Mouse (Mus musculus) gastrocnemius, adult 18-20 months (tissue): Measurements from ENCODE around the gene Fchsd2. TPM values are rescaled to one million over a fixed set of nuclear protein-coding genes. Genes with fewer than 3 reads are reported as not detected.

Experiments
- DNase-seq: peaks from one replicate; pipeline ENCODE4 v3.0.0; 2021; ENCODE audit warnings: low spot score
- long read RNA-seq, 2 experiments: library from polyadenylated mRNA; stranded (forward); transcript quantifications; one replicate each; pipeline ENCODE4 v2.0.0; 2021
- total RNA-seq, 2 experiments: library from RNA; stranded (reverse); gene quantifications; 2 replicates each; pipeline ENCODE4 v1.2.3; 2021

The Fchsd2 gene
- 1 to 10 TPM; 5.2 to 6.3 TPM for total RNA-seq
- long read RNA-seq, experiment 1, full-length matches to known transcripts = 4 of 6 reads
- long read RNA-seq, experiment 1, partial matches to known transcripts = 2 of 6 reads
- long read RNA-seq, experiment 1, other reads (novel, unspliced or antisense) = 0 of 6 reads
- long read RNA-seq, experiment 2, full-length matches to known transcripts = 2 of 2 reads
- long read RNA-seq, experiment 2, partial matches to known transcripts = 0 of 2 reads
- long read RNA-seq, experiment 2, other reads (novel, unspliced or antisense) = 0 of 2 reads

DNA sequence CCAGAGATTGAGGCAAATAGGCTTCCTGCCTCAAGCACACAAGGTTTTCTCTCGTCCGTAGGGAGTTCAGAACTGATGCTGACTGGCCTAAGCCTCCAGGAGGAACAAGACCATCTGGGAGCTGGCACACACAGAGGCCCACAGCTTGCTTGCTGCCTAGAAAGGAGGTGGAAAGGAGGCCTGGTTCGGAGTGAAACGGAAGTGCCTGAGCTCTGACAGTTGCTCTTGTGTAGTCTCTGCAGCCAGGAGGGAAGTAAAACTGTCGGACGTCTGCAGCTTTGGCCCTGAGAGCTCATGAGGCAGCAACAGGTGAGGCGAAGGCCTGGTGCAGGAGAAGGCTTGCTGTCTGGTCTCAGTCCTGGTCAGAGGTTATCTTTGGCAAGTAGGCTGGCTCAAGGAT, at the start of gene Fchsd2:
Fchsd2 (plus strand) TSS at position 246 of the 400 bp plus-strand sequence.
- DNase-seq = no peak

- DNase-seq = no peak
Observed at GRCm38 (mm10) chr7:101043846-101044541, 48.7 kb upstream of the Fchsd2 start.

DNA sequence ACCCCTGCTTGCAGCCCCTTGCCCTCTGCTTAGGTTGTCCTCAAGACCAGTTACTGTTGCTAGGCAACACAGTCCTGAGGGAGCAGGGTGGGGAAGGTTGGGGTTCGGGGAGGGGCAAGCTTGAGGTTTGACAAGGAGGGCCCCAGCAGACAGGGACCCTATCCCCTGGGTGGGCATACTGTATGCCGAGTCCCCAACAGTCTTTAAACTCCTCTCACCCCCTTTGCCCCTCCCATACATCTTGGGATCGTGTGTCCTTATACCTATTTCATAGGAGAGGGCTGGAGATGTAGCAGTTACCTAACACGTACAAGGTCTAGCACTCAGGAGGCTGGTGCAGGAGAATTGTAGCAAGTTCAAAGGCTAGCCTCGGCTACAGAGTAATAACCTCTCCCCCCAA, 44.4 kb upstream of the Fchsd2 start:
- DNase-seq = no peak

- peak; percentile 90 for DNase-seq
Observed at GRCm38 (mm10) chr7:101049326-101050087, 43.2 kb upstream of the Fchsd2 start.

DNA sequence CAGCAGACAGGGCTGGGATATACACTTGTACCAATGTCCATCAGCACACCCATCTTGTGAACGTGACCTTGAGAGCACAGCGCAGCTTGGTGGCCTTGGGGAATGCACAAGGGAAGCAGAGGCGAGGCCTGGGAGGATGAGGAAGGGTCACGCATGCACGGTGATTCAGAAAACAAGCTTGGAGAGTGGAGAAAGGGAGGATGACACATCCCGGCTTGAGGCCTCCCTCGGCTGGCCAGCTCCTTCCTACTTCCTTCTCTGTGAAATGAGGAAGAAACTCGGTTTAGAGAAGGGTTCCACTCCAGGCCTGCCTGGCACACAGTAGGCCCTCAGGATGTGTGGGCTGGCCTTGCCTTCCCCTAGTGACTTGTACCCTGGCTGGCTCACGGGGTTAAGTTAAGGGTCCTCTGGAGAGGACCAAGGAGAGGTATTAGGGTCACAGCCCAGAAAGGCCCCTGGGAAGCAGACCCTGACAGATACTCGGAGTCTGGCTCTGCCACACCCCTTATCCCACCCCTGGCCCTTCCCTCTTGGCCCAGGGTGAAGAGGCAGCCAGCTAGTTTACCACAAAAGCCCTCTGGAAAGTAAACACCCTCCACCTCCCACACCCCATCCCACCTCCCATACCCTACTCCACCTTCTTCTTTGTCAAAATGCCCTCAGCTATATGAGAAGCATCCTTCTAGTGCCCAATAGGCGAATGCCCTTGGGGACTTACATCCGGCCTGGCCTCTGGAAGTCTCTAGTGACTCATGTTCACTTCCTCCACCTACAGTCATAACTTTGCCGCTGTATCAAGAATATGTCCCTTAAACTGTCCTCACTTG, 41.7 kb upstream of the Fchsd2 start:
- no peak for DNase-seq

DNA sequence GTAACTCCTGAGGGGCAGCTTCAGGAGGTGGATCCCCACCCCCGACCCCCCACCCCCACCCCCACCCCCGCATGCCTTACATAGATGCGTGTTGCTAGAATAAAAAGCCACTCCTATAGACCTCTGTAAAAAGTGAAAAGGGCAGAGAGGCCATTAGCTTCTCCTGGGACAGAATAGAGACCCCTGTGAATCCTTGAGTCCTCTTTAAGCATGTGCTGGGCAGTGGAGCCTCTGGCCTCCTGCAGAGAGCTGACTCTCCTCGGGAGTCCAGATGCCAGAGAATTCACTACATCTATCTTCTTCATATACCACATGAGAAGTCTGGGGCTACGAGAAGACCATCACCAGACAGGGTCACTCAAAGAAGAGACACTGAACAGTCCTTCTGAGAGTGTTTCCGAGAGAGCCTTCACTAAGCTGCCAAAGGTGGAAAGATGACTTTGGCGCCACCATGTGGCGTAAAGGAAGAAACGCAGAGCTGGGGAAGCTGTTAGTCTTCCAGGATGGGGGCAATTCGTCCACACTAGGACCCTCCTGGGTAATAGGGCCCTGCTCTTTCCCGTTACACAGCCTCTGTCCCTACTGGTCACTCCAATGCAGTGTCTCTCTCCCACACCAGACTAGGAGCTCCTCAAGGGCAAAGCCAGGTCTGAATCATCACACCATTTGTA, 41.0 kb upstream of the Fchsd2 start:
- peak; percentile 67 for DNase-seq

- DNase-seq = no peak
Observed at GRCm38 (mm10) chr7:101053136-101053535, 39.5 kb upstream of the Fchsd2 start.

GRCm38 (mm10) chr7:101057309-101057708, 35.4 kb upstream of the Fchsd2 start:
- DNase-seq = no peak

DNA sequence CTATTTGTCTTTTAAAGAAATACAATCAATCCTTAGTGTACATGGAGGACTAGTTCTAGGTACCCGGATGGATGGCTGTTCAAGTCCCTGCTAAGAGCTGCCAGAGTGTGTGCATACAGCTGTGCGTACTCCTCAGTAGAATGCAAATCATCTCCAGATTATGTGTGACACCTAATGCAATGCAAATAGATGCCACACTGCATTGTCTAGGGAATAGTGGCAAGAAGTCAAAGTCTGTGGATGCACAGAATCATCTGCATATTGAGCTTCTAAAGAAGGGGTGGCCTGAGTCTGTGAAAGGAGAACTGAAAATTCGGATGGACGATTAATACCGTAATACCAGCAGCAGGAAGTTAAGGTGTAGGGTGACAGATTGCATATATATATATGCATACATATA, 33.5 kb upstream of the Fchsd2 start:
- no peak for DNase-seq

- DNase-seq = no peak
Observed at GRCm38 (mm10) chr7:101060476-101060875, 32.2 kb upstream of the Fchsd2 start.

DNA sequence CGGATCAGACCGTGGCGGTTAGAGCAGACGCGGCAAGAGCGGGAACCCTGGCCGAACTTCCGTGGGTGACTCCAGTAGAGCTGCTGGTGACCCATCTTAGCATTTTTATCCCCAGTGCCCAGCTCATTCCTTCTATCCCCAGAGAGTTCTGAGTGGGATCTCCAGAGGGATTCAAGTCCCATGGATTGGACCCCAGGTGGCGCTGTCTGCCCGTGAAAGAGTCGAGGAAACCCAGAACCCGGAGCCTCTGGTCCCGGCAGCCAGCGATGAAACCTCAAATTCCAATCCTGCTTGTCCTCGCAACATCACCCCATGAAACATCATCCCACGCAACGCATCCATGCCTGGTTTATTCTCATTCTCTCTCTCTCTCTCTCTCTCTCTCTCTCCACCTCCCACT, 31.3 kb upstream of the Fchsd2 start:
- peak; percentile 84 for DNase-seq

GRCm38 (mm10) chr7:101062246-101062645, 30.4 kb upstream of the Fchsd2 start:
- DNase-seq = peak; percentile 37

DNA sequence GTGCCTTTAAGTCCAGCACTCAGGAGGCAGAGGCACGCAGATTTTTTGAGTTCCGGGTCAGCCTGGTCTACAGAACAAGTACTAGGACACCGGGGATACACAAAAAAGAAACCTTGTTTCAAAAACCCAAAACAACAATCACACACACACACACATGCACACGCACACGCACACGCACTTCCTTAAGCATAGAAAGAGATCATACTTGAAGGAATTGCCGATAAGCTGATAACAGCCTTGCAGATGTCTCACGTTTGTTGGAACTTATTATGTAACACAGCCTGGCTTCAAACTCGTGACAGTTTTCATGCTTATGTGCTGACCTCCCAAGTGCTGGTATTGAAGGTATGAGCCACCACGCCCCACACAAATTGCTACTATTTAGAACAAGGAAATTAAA, 29.1 kb upstream of the Fchsd2 start:
- no peak for DNase-seq

DNA sequence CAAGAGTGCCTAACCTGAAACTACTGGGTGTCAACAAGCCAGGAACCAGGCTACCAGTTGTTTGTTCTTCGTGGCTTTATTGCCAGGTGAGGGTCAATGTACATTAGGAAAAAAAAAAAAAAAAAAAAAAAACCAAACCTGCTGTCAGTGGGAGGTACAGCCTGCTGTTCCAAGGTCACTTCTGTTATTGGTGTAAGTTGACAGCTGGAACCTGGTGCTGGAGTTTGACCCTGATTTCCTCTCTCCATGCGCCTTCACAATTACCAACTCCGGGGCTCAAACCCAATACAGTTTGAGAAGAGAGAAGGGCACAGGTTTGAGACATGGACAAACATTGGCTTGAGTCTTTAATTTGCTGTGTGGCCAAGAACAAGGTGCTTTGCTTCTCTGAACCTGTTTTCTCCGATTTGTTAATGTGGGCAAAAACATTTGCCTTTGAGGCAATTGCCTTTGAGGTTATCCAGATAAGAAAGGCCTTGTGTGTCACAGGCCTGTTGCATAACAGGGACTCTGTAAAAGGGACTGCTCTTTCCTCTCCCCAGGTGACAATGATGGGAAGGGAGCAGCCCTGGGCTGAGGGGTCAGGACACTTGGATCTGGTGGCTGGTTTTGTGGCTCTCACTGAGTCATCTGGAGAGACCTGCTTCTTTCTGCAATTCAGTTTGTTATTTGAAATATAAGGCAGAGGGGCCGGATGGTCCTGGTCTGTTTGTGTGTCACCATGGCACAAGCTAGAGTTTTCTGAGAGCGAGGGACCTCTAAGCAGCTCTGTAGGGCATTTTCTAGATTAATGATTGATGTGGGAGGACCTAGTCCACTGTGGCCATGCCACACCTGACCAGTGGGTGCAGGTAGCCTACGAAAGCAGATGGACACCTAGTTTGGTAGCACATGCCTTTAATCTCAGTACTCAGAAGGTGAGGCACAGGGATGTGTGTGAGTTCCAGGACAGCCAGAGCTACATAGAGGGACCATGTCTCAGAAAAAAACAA, 27.7 kb upstream of the Fchsd2 start:
- no peak for DNase-seq

DNA sequence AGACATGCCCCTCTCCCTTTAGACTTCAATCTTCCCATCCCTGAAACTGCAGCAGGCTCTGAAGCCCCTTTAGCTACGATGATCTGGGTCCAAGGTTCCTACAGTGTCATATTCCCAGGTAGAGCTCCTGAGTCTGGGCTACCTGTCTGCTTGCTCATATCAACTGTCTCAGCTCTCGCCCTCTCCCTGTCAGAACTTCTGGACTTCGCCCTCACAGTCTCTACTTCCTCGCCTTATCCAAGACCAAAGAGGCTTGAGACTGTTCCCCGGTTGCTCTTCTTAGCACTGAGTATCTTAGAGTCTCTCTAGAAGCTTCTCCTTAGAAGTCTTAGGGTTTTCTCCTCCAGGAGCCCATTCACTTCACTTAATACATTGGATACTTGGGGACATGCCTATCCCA, 26.7 kb upstream of the Fchsd2 start:
- DNase-seq = no peak

DNA sequence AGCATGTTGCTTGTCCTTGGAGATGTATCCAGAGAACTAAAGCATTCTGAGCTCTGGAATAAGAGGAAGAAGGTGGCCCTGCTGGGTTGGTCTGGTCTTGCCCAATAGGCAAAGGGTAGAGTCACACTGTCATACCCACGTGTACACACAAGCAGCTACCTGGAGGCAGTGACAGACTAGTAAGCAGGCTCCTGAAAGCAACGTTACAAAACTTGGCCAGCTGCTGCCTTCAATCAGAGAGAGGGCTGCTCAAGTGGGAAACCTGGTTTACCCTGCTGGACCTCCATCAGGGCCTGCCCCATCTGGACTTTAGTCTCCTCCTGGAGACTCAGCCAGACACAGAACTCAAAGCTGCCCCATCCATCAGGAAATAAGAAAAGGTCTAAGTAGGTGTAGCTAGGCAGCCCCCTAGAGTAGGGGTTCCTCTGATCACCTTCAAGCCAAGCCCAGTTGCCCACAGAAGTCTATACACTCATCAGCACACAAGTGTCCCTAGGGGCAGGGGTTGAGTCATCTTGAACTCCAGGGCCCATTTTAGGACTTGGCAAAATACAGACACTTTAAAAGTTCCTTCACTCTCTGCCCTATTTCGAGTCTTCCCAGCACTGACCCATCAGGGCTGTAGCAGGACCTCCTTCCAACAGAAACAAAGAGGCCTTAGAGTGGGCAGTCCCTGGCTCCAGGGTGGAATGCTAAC, 25.9 kb upstream of the Fchsd2 start:
- no peak for DNase-seq

GRCm38 (mm10) chr7:101067521-101067920, 25.1 kb upstream of the Fchsd2 start:
- no peak for DNase-seq

DNA sequence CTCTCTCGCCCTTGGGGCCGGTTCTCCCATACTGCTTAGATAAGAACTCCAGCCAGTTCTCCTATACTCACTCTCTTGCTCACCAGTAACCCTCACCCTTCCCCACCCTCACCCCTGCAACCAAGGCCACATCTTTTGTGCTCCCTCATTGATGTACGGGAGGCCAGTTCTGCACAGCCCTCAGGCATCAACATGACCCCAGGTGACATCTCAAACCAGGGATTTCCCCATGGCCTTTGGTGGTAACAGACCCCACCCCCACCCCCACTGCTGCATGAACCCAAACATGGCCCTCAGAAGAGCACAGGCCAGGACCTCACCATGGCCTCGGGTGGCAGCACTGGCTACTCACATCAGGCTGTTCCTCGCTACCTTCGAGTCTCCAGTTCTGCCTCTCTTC, 23.4 kb upstream of the Fchsd2 start:
- DNase-seq = no peak

DNA sequence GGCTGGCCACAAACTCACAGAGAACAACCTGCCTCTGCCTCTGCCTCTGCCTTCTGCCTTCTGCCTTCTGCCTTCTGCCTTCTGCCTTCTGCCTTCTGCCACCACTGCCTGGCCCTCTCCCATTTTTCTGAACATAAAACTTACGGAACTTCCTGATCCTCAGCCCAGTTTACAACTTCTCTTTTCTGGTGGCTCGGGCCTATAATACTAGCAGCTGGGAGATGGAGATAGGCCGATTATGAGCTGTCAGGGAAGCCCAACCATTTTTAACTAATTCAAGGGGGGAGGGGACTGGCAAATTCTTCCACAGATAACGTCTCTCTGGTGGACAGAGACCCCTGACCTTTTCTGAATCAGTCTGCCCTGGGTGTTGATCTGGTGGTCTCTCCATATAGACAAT, 22.3 kb upstream of the Fchsd2 start:
- DNase-seq = no peak
